Mouse (Mus musculus): Measurements from ENCODE around the gene Dlgap4. TPM values are rescaled to one million over a fixed set of nuclear protein-coding genes. Genes with fewer than 3 reads are reported as not detected.

Gene Dlgap4
- total and polyA plus RNA-seq, 3 experiments, result 15.7 to 113 (median 54.8) TPM

GRCm38 (mm10) chr2:156780129-156780528, 166.6 kb downstream of the Dlgap4 start:
- 0 out of 2 replicates have a peak, but pooled peaks cover 2% of the 10 kb centered on the region for H3K9me3 ChIP-seq (replicated peaks)
- ATAC-seq (ENCODE audit: extremely low read depth, insufficient number of reproducible peaks, low FRiP score, poor library complexity, severe bottlenecking), result no peak
- TF ChIP-seq GATA1 (IDR thresholded peaks at IDR 0.05; ENCODE audit: borderline replicate concordance, low read length) (no peak), GATA2 (IDR thresholded peaks at IDR 0.05; ENCODE audit: borderline replicate concordance, low read depth, low read length) (no peak), CTCF (IDR thresholded peaks at IDR 0.05; ENCODE audit: low read depth, low read length) (no peak), POLR2AphosphoS5 (IDR thresholded peaks at IDR 0.05; ENCODE audit: insufficient replicate concordance, low read depth, low read length) (no peak), TAL1 (conservative IDR thresholded peaks at IDR 0.05; ENCODE audit: low read depth, low read length) (no peak)
- DNase-seq (ENCODE audit: low spot score), result no peak
- H3K36me3 ChIP-seq (replicated peaks), result no peaks in the 10 kb centered on the region
- H3K4me1 ChIP-seq (ENCODE audit: insufficient read depth, low read depth, low read length), result peaks cover 95% of the 10 kb centered on the region
- peak overlapping the region; percentile 10; the same call in 1 of the 2 replicates for H3K4me3 ChIP-seq (ENCODE audit: low read depth, low read length)
- peaks cover 2% of the 10 kb centered on the region; the same call in 1 of the 2 replicates for H3K27me3 ChIP-seq (ENCODE audit: insufficient read depth, low read length)

- H3K4me3 ChIP-seq (ENCODE audit: low read depth, low read length), result peak overlapping the region; percentile 57; the same call in 1 of the 2 replicates
- no peak for ATAC-seq (ENCODE audit: extremely low read depth, insufficient number of reproducible peaks, low FRiP score, poor library complexity, severe bottlenecking)
- peaks cover 95% of the 10 kb centered on the region for H3K4me1 ChIP-seq (ENCODE audit: insufficient read depth, low read depth, low read length)
- TF ChIP-seq CTCF (IDR thresholded peaks at IDR 0.05; ENCODE audit: low read depth, low read length), result no peak
- TF ChIP-seq GATA2 (IDR thresholded peaks at IDR 0.05; ENCODE audit: borderline replicate concordance, low read depth, low read length), result no peak
- TF ChIP-seq POLR2AphosphoS5 (IDR thresholded peaks at IDR 0.05; ENCODE audit: insufficient replicate concordance, low read depth, low read length), result no peak
- no peak for TF ChIP-seq TAL1 (conservative IDR thresholded peaks at IDR 0.05; ENCODE audit: low read depth, low read length)
- TF ChIP-seq GATA1 (IDR thresholded peaks at IDR 0.05; ENCODE audit: borderline replicate concordance, low read length), result no peak
- H3K27me3 ChIP-seq (ENCODE audit: insufficient read depth, low read length), result no peaks in the 10 kb centered on the region
- H3K9me3 ChIP-seq (replicated peaks), result peaks cover 6% of the 10 kb centered on the region
- DNase-seq (ENCODE audit: low spot score), result peak; percentile 61
- H3K36me3 ChIP-seq (replicated peaks), result no peaks in the 10 kb centered on the region
Observed at GRCm38 (mm10) chr2:156780752-156781151, 167.2 kb downstream of the Dlgap4 start.

- Histone ChIP-seq H3K4me1 (ENCODE audit: insufficient read depth, low read depth, low read length) (peaks cover 91% of the 10 kb centered on the region), H3K27me3 (ENCODE audit: insufficient read depth, low read length) (no peaks in the 10 kb centered on the region), H3K4me3 (ENCODE audit: low read depth, low read length) (peak overlapping the region; percentile 57; the same call in 1 of the 2 replicates), H3K36me3 (replicated peaks) (no peaks in the 10 kb centered on the region), H3K9me3 (replicated peaks) (peaks cover 9% of the 10 kb centered on the region)
- TF ChIP-seq GATA2 (IDR thresholded peaks at IDR 0.05; ENCODE audit: borderline replicate concordance, low read depth, low read length) (no peak), CTCF (IDR thresholded peaks at IDR 0.05; ENCODE audit: low read depth, low read length) (no peak), GATA1 (IDR thresholded peaks at IDR 0.05; ENCODE audit: borderline replicate concordance, low read length) (no peak), POLR2AphosphoS5 (IDR thresholded peaks at IDR 0.05; ENCODE audit: insufficient replicate concordance, low read depth, low read length) (no peak), TAL1 (conservative IDR thresholded peaks at IDR 0.05; ENCODE audit: low read depth, low read length) (no peak)
- DNase-seq (ENCODE audit: low spot score) (no peak), ATAC-seq (ENCODE audit: extremely low read depth, insufficient number of reproducible peaks, low FRiP score, poor library complexity, severe bottlenecking) (no peak)
Observed at GRCm38 (mm10) chr2:156781281-156781680, 167.8 kb downstream of the Dlgap4 start.

- no peaks in the 10 kb centered on the region for H3K27me3 ChIP-seq (ENCODE audit: insufficient read depth, low read length)
- DNase-seq (ENCODE audit: low spot score) (no peak), ATAC-seq (ENCODE audit: extremely low read depth, insufficient number of reproducible peaks, low FRiP score, poor library complexity, severe bottlenecking) (no peak)
- TF ChIP-seq GATA1 (IDR thresholded peaks at IDR 0.05; ENCODE audit: borderline replicate concordance, low read length) (no peak), CTCF (IDR thresholded peaks at IDR 0.05; ENCODE audit: low read depth, low read length) (no peak), TAL1 (conservative IDR thresholded peaks at IDR 0.05; ENCODE audit: low read depth, low read length) (no peak; the same call in 1 of the 2 replicates), POLR2AphosphoS5 (IDR thresholded peaks at IDR 0.05; ENCODE audit: insufficient replicate concordance, low read depth, low read length) (no peak), GATA2 (IDR thresholded peaks at IDR 0.05; ENCODE audit: borderline replicate concordance, low read depth, low read length) (no peak)
- H3K9me3 ChIP-seq (replicated peaks), result peaks cover 16% of the 10 kb centered on the region
- peaks cover 88% of the 10 kb centered on the region for H3K4me1 ChIP-seq (ENCODE audit: insufficient read depth, low read depth, low read length)
- H3K36me3 ChIP-seq (replicated peaks), result no peaks in the 10 kb centered on the region
- H3K4me3 ChIP-seq (ENCODE audit: low read depth, low read length), result peak overlapping the region; percentile 39; the same call in 1 of the 2 replicates
Observed at GRCm38 (mm10) chr2:156781836-156782480, 168.5 kb downstream of the Dlgap4 start.

- no peak for ATAC-seq (ENCODE audit: extremely low read depth, insufficient number of reproducible peaks, low FRiP score, poor library complexity, severe bottlenecking)
- no peak for TF ChIP-seq GATA1 (IDR thresholded peaks at IDR 0.05; ENCODE audit: borderline replicate concordance, low read length)
- no peak for TF ChIP-seq GATA2 (IDR thresholded peaks at IDR 0.05; ENCODE audit: borderline replicate concordance, low read depth, low read length)
- TF ChIP-seq TAL1 (conservative IDR thresholded peaks at IDR 0.05; ENCODE audit: low read depth, low read length), result no peak
- no peak for TF ChIP-seq POLR2AphosphoS5 (IDR thresholded peaks at IDR 0.05; ENCODE audit: insufficient replicate concordance, low read depth, low read length)
- no peak for TF ChIP-seq CTCF (IDR thresholded peaks at IDR 0.05; ENCODE audit: low read depth, low read length)
- peak overlapping the region; percentile 39; the same call in 1 of the 2 replicates for H3K4me3 ChIP-seq (ENCODE audit: low read depth, low read length)
- H3K9me3 ChIP-seq (replicated peaks), result peaks cover 20% of the 10 kb centered on the region
- no peaks in the 10 kb centered on the region for H3K27me3 ChIP-seq (ENCODE audit: insufficient read depth, low read length)
- no peaks in the 10 kb centered on the region for H3K36me3 ChIP-seq (replicated peaks)
- H3K4me1 ChIP-seq (ENCODE audit: insufficient read depth, low read depth, low read length), result peaks cover 88% of the 10 kb centered on the region
- DNase-seq (ENCODE audit: low spot score), result no peak
Observed at GRCm38 (mm10) chr2:156782481-156783348, 169.2 kb downstream of the Dlgap4 start.

GRCm38 (mm10) chr2:156783349-156783728, 169.8 kb downstream of the Dlgap4 start:
- ATAC-seq (ENCODE audit: extremely low read depth, insufficient number of reproducible peaks, low FRiP score, poor library complexity, severe bottlenecking) (peak; percentile 94), DNase-seq (ENCODE audit: low spot score) (peak; percentile 71)
- Histone ChIP-seq H3K9me3 (replicated peaks) (peaks cover 20% of the 10 kb centered on the region), H3K27me3 (ENCODE audit: insufficient read depth, low read length) (no peaks in the 10 kb centered on the region), H3K4me3 (ENCODE audit: low read depth, low read length) (no peak overlapping the region; the same call in 1 of the 2 replicates), H3K36me3 (replicated peaks) (no peaks in the 10 kb centered on the region), H3K4me1 (ENCODE audit: insufficient read depth, low read depth, low read length) (peaks cover 87% of the 10 kb centered on the region)
- TF ChIP-seq GATA2 (IDR thresholded peaks at IDR 0.05; ENCODE audit: borderline replicate concordance, low read depth, low read length), result no peak
- peak; percentile 86 for TF ChIP-seq TAL1 (conservative IDR thresholded peaks at IDR 0.05; ENCODE audit: low read depth, low read length)
- no peak for TF ChIP-seq GATA1 (IDR thresholded peaks at IDR 0.05; ENCODE audit: borderline replicate concordance, low read length)

Data from G1E (cell line).